Mouse (Mus musculus): ENCODE data around the gene Gm43302. TPM values are rescaled to one million over a fixed set of nuclear protein-coding genes. Genes with fewer than 3 reads are reported as not detected.
"Not testable (repeated sequence)": the region's sequence is repeated elsewhere in the genome, so short reads cannot be mapped to it uniquely, and the experiment has no call there.

Gene Gm43302
- polyA plus RNA-seq, 1 experiment: not detected

DNA sequence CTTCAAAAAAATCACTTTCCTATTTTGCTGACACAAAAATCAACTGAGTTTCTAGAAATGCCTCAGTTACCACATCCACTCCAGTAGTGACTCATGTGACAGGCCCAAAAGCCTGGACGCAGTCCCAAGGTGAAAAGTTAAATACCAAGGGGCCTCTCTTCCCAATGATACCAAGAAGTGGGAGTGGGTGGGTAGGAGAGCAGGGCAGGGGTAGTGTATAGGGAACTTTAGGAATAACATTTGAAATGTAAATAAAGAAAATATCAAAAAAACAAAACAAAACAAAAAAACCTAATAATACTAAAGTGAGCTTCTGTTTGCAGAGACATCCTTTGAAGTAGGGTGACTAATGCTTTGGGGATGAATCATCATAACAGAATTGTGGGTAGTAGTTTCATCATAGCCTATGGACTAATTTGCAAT lies 12.7 kb upstream of the Gm43302 start:
- TF ChIP-seq CTCF (IDR thresholded peaks at IDR 0.05; ENCODE audit: low read depth, low read length) (no peak), POLR2A (IDR thresholded peaks at IDR 0.05; ENCODE audit: insufficient read depth, low read length) (no peak), EP300 (IDR thresholded peaks at IDR 0.05; ENCODE audit: insufficient read depth, low read depth, low read length) (no peak)
- Histone ChIP-seq H3K27ac (ENCODE audit: insufficient read depth, low read length) (no peak overlapping the region), H3K4me1 (ENCODE audit: control insufficient read depth, insufficient read depth, low read length) (no peaks in the 10 kb centered on the region), H3K36me3 (ENCODE audit: control insufficient read depth, insufficient read depth, low read length, poor library complexity, severe bottlenecking) (no peaks in the 10 kb centered on the region), H3K9me3 (replicated peaks; ENCODE audit: control insufficient read depth, insufficient read depth, low read length, poor library complexity, severe bottlenecking) (no peaks in the 10 kb centered on the region), H3K27me3 (ENCODE audit: control insufficient read depth, insufficient read depth, low read length, poor library complexity, severe bottlenecking) (no peaks in the 10 kb centered on the region), H3K4me3 (ENCODE audit: low read depth, low read length) (no peak overlapping the region), H3K9ac (ENCODE audit: low read depth, poor library complexity, severe bottlenecking) (no peak overlapping the region)

DNA sequence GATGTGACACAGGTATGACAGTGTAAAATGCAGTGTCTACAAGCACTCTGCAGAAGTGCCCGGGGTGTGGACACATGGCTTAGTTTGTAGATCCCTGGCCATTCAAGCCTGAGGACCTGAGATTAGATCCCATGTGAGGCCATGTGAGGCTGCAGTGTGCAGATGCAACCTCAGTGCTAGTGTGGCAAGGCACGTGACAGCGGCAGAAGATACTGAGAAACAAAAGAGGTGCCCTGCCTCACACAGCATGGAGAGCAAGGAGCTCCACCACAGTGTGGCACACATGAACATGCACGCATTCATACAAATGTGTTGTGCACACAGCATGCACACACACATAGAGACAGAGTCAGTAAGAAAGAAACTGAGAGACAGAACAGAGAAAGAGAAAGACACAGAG lies 12.2 kb upstream of the Gm43302 start:
- not testable (repeated sequence) for H3K9ac ChIP-seq (ENCODE audit: low read depth, poor library complexity, severe bottlenecking); H3K36me3 ChIP-seq (ENCODE audit: control insufficient read depth, insufficient read depth, low read length, poor library complexity, severe bottlenecking); H3K27ac ChIP-seq (ENCODE audit: insufficient read depth, low read length); H3K4me3 ChIP-seq (ENCODE audit: low read depth, low read length); H3K4me1 ChIP-seq (ENCODE audit: control insufficient read depth, insufficient read depth, low read length); H3K27me3 ChIP-seq (ENCODE audit: control insufficient read depth, insufficient read depth, low read length, poor library complexity, severe bottlenecking); H3K9me3 ChIP-seq (replicated peaks; ENCODE audit: control insufficient read depth, insufficient read depth, low read length, poor library complexity, severe bottlenecking)

DNA sequence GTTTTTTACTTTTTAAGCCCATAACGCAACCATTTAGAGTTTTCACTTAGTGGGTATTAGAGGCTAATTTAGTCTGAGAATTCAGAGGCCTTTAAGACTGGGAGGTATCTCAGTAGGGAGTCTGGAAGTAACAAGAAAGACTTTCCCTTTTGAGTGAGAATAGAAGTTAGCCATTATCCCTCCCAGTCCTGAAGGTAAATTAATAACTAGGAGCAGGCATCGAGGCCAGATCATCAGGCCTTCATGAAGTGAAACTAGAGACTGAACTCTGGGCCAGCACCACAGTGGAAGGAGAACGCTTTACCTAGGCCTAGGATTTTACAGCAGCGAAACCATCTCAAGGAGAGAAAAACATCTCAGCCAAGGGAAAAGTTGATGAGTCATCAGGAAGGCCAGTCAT lies 8.5 kb upstream of the Gm43302 start:
- Histone ChIP-seq H3K9ac (ENCODE audit: low read depth, poor library complexity, severe bottlenecking) (no peak overlapping the region), H3K9me3 (replicated peaks; ENCODE audit: control insufficient read depth, insufficient read depth, low read length, poor library complexity, severe bottlenecking) (no peaks in the 10 kb centered on the region)
- TF ChIP-seq POLR2A (IDR thresholded peaks at IDR 0.05; ENCODE audit: insufficient read depth, low read length): no peak
- TF ChIP-seq CTCF (IDR thresholded peaks at IDR 0.05; ENCODE audit: low read depth, low read length): no peak
- no peak for TF ChIP-seq EP300 (IDR thresholded peaks at IDR 0.05; ENCODE audit: insufficient read depth, low read depth, low read length)

DNA sequence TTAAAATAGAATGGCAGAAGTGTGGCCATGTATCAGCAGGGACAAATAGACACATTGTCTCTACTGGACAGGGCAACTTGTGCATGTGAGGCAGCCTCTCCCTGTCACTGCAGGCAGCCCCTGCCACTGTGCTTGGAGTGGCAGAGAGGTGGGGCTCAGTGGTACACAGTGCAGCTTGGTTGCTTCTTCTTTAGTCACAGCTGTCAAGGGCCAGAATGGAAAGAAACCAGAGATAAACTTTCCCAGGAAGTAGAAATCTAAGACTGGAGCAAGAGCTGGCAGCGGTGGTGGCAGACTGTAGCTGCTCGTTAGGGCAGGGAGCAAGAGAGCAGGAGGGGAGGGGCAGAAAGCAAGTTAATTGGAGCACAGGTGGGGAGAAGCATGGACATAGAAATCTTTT lies 8.0 kb upstream of the Gm43302 start:
- Histone ChIP-seq H3K4me1 (ENCODE audit: control insufficient read depth, insufficient read depth, low read length) (no peaks in the 10 kb centered on the region), H3K36me3 (ENCODE audit: control insufficient read depth, insufficient read depth, low read length, poor library complexity, severe bottlenecking) (no peaks in the 10 kb centered on the region), H3K27ac (ENCODE audit: insufficient read depth, low read length) (no peak overlapping the region), H3K4me3 (ENCODE audit: low read depth, low read length) (no peak overlapping the region), H3K9me3 (replicated peaks; ENCODE audit: control insufficient read depth, insufficient read depth, low read length, poor library complexity, severe bottlenecking) (no peaks in the 10 kb centered on the region), H3K9ac (ENCODE audit: low read depth, poor library complexity, severe bottlenecking) (no peak overlapping the region), H3K27me3 (ENCODE audit: control insufficient read depth, insufficient read depth, low read length, poor library complexity, severe bottlenecking) (no peaks in the 10 kb centered on the region)
- TF ChIP-seq EP300 (IDR thresholded peaks at IDR 0.05; ENCODE audit: insufficient read depth, low read depth, low read length): no peak
- no peak for TF ChIP-seq CTCF (IDR thresholded peaks at IDR 0.05; ENCODE audit: low read depth, low read length)
- no peak for TF ChIP-seq POLR2A (IDR thresholded peaks at IDR 0.05; ENCODE audit: insufficient read depth, low read length)

More for the DNA sequence above, 8.5 kb upstream of the Gm43302 start:
- no peak overlapping the region for H3K27ac ChIP-seq (ENCODE audit: insufficient read depth, low read length)
- H3K27me3 ChIP-seq (ENCODE audit: control insufficient read depth, insufficient read depth, low read length, poor library complexity, severe bottlenecking): no peaks in the 10 kb centered on the region
- H3K4me1 ChIP-seq (ENCODE audit: control insufficient read depth, insufficient read depth, low read length): no peaks in the 10 kb centered on the region
- H3K36me3 ChIP-seq (ENCODE audit: control insufficient read depth, insufficient read depth, low read length, poor library complexity, severe bottlenecking): no peaks in the 10 kb centered on the region
- no peak overlapping the region for H3K4me3 ChIP-seq (ENCODE audit: low read depth, low read length)

DNA sequence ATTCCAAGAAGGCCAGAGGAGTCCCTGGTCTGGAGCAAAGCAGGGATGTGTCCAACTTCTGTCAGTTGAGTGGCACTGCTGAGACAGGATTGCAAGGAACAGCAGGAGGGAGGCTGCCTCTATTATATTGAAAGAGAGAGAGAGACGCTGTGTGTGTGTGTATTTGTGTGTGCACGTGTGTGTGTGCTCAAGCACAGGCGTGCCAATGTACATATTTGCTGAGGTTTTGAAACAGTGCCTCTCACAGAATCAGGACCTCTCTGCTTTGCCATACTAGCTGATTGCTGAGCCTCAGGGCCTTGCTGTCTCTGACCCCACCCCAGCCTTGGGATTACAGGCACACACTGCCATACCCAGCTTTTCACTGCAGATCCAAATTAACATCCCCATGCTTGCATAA lies 2.3 kb upstream of the Gm43302 start:
- no peak overlapping the region for H3K4me3 ChIP-seq (ENCODE audit: low read depth, low read length)

DNA sequence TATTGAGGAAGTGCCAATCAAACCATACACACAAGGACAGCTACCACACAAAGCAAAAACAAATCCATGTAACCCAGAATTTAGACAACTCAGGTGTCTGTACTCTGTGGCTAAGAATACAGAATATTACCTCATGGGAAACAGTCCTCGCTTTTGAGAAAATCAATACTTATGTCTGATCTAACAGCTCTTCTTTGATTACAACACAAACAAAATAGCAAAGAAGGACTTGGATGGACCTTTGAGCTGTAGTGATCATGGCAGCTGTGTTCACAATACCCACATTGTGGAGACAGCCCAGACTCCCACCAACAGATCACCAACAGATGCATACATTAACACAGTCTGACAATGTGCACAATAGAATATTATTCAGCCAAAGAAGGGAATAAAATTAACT lies 1.0 kb downstream of the Gm43302 start:
- TF ChIP-seq CTCF (IDR thresholded peaks at IDR 0.05; ENCODE audit: low read depth, low read length) (no peak), POLR2A (IDR thresholded peaks at IDR 0.05; ENCODE audit: insufficient read depth, low read length) (no peak), EP300 (IDR thresholded peaks at IDR 0.05; ENCODE audit: insufficient read depth, low read depth, low read length) (no peak)
- Histone ChIP-seq H3K4me3 (ENCODE audit: low read depth, low read length) (no peak overlapping the region), H3K4me1 (ENCODE audit: control insufficient read depth, insufficient read depth, low read length) (no peaks in the 10 kb centered on the region), H3K27ac (ENCODE audit: insufficient read depth, low read length) (no peak overlapping the region), H3K27me3 (ENCODE audit: control insufficient read depth, insufficient read depth, low read length, poor library complexity, severe bottlenecking) (no peaks in the 10 kb centered on the region), H3K9ac (ENCODE audit: low read depth, poor library complexity, severe bottlenecking) (no peak overlapping the region), H3K36me3 (ENCODE audit: control insufficient read depth, insufficient read depth, low read length, poor library complexity, severe bottlenecking) (no peaks in the 10 kb centered on the region), H3K9me3 (replicated peaks; ENCODE audit: control insufficient read depth, insufficient read depth, low read length, poor library complexity, severe bottlenecking) (no peaks in the 10 kb centered on the region)

More for the DNA sequence above, 2.3 kb upstream of the Gm43302 start:
- no peaks in the 10 kb centered on the region for H3K36me3 ChIP-seq (ENCODE audit: control insufficient read depth, insufficient read depth, low read length, poor library complexity, severe bottlenecking)
- no peak overlapping the region for H3K27ac ChIP-seq (ENCODE audit: insufficient read depth, low read length)
- no peaks in the 10 kb centered on the region for H3K9me3 ChIP-seq (replicated peaks; ENCODE audit: control insufficient read depth, insufficient read depth, low read length, poor library complexity, severe bottlenecking)
- H3K4me1 ChIP-seq (ENCODE audit: control insufficient read depth, insufficient read depth, low read length): no peaks in the 10 kb centered on the region
- no peak overlapping the region for H3K9ac ChIP-seq (ENCODE audit: low read depth, poor library complexity, severe bottlenecking)
- no peaks in the 10 kb centered on the region for H3K27me3 ChIP-seq (ENCODE audit: control insufficient read depth, insufficient read depth, low read length, poor library complexity, severe bottlenecking)
- no peak for TF ChIP-seq POLR2A (IDR thresholded peaks at IDR 0.05; ENCODE audit: insufficient read depth, low read length)
- no peak for TF ChIP-seq EP300 (IDR thresholded peaks at IDR 0.05; ENCODE audit: insufficient read depth, low read depth, low read length)
- TF ChIP-seq CTCF (IDR thresholded peaks at IDR 0.05; ENCODE audit: low read depth, low read length): no peak

DNA sequence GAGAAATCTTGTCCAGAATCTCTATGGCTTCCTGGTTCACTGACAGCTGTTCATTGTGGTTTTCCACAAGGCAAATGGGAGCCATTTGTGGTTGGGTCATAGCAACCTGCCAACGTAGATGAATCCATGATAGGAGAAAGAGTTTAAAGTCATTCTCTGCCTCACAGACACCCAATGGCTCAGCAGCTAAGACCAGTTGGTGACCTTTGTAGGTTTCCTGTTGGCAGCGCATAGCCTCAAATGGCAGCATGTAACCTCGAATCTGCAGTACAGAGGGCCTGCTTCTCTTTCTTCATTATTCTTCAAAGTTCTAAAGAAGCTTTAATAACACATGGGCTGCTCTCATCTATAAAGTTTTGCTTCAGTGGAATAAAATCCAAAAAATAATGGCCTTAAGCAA lies 2.6 kb downstream of the Gm43302 start:
- not testable (repeated sequence) for H3K4me1 ChIP-seq (ENCODE audit: control insufficient read depth, insufficient read depth, low read length); H3K4me3 ChIP-seq (ENCODE audit: low read depth, low read length); H3K36me3 ChIP-seq (ENCODE audit: control insufficient read depth, insufficient read depth, low read length, poor library complexity, severe bottlenecking); H3K9ac ChIP-seq (ENCODE audit: low read depth, poor library complexity, severe bottlenecking); H3K9me3 ChIP-seq (replicated peaks; ENCODE audit: control insufficient read depth, insufficient read depth, low read length, poor library complexity, severe bottlenecking); H3K27me3 ChIP-seq (ENCODE audit: control insufficient read depth, insufficient read depth, low read length, poor library complexity, severe bottlenecking); H3K27ac ChIP-seq (ENCODE audit: insufficient read depth, low read length)

DNA sequence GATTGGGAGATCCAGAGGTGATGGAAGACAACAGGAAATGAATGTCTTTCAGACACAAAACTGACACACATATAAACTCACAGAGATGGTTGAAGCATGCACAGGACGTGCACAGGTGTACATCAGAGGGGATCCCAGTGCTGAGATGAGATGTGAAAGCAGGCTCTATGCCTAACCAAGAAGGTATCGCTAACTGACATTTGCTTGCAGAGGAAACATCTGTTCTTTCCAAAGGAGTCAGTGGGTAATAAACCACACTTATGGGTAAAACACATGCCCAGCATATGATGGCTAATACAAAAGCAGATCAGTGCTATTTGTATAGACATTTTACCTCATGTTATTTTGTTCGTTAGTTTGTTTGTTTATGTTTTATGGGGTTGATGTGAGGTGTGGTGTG lies 32.8 kb downstream of the Gm43302 start:
- H3K27ac ChIP-seq (ENCODE audit: insufficient read depth, low read length); H3K36me3 ChIP-seq (ENCODE audit: control insufficient read depth, insufficient read depth, low read length, poor library complexity, severe bottlenecking); H3K4me1 ChIP-seq (ENCODE audit: control insufficient read depth, insufficient read depth, low read length); H3K9ac ChIP-seq (ENCODE audit: low read depth, poor library complexity, severe bottlenecking); H3K27me3 ChIP-seq (ENCODE audit: control insufficient read depth, insufficient read depth, low read length, poor library complexity, severe bottlenecking); H3K4me3 ChIP-seq (ENCODE audit: low read depth, low read length); H3K9me3 ChIP-seq (replicated peaks; ENCODE audit: control insufficient read depth, insufficient read depth, low read length, poor library complexity, severe bottlenecking): not testable (repeated sequence)
